ENCODE assay signal across 14 mouse cellular contexts in the genomic region with DNA sequence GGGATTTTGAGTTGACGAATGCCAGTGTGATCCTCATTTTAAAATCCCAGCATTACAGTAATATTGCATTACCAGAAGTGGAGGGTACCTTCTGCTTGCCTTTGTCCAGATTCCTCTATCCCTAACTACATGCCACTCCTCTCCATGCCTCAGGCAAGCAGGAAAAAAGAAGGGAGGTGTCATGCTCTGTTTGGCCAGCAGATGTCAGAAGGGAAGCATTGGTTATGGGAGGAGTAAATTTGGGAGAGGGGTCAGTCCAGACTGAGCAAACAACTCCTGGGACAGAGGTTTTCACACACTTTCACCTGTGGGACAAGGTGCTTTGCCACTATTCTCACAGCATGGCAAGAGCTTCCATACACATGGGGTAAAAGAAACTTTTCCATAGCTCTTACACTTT. TPM values are rescaled to one million over a fixed set of nuclear protein-coding genes. Genes with fewer than 3 reads are reported as not detected.
DNase-seq lines count a peak whose midpoint lies in the region; ATAC-seq lines count a peak whose summit lies in the region.
"Not testable (repeated sequence)": the region's sequence is repeated elsewhere in the genome, so short reads cannot be mapped to it uniquely, and the experiment has no call there.
"Had no signal": no experiment of that assay in that cellular context is flagged by ENCODE, and none has a peak within 500 bp of the region (broad histone marks: within the 10 kb centered on the region; RNA-seq: fewer than 3 reads in every experiment).

No protein-coding gene starts in this region.

- H3K9ac ChIP-seq in limb, embryonic 11.5 days (ENCODE audit: low read length) = not testable (repeated sequence)

- not testable (repeated sequence) for H3K4me1 ChIP-seq in limb, embryonic 11.5 days (ENCODE audit: control insufficient read depth, insufficient read depth, low read length)

- not testable (repeated sequence) for ATAC-seq in limb, embryonic 11.5 days (ENCODE audit: insufficient number of reproducible peaks, low FRiP score, low TSS enrichment, low read depth)

- H3K27me3 ChIP-seq in limb, embryonic 11.5 days (ENCODE audit: control insufficient read depth, insufficient read depth, low read length) = not testable (repeated sequence)

- not testable (repeated sequence) for H3K4me3 ChIP-seq in limb, embryonic 11.5 days (ENCODE audit: low read depth, low read length)

- not testable (repeated sequence) for H3K9me3 ChIP-seq in limb, embryonic 11.5 days (ENCODE audit: control insufficient read depth, low read length)

- DNase-seq in 3T3-L1 (ENCODE audit: low read depth, low spot score) = peak; percentile 61
- peak; percentile 64 for DNase-seq in adipocyte (ENCODE audit: low spot score)
- peak; percentile 44 for DNase-seq in embryo, embryonic 10 days (ENCODE audit: low spot score)
- peak; percentile 2 to 5 for DNase-seq in heart, adult 18-20 months
- peak; percentile 1 to 6 for DNase-seq in kidney, adult 8-10 months
- DNase-seq in limb, embryonic 11.5 days (ENCODE audit: low spot score) = peak; percentile 51
- DNase-seq in lung, postnatal 36 days = peak; percentile 64
- DNase-seq in ovary, postnatal 36 days (ENCODE audit: low spot score) = peak; percentile 50

- not testable (repeated sequence) for H3K4me2 ChIP-seq in limb, embryonic 11.5 days (ENCODE audit: low read depth, severe bottlenecking)

- not testable (repeated sequence) for H3K27ac ChIP-seq in limb, embryonic 11.5 days (replicated peaks; ENCODE audit: low read depth, low read length)

- H3K36me3 ChIP-seq in limb, embryonic 11.5 days (ENCODE audit: control insufficient read depth, insufficient read depth, low read length) = not testable (repeated sequence)

- 40% methylated on average over 1 of the region's 1 CpGs for WGBS in limb, embryonic 11.5 days

RNA-seq across cellular contexts. Expression of gene Tmed11, which starts 4.8 kb away (rescaled TPM):
- total RNA-seq in heart, adult 18-20 months (2021) = not detected
- not detected in 2 replicates for polyA plus RNA-seq in limb, embryonic 11.5 days (2014; fragmentation: Nextera tagmentation; extraction: Ambion mirVana)
- total RNA-seq: heart, postnatal 25 days had no signal
- polyA plus RNA-seq: frontal cortex, adult 2 months; gonadal fat pad, adult 2 months; limb, embryonic 12.5 days; macrophage had no signal

RNA-seq across cellular contexts. Expression of gene Rnf212, which starts 15.6 kb away (rescaled TPM):
- not detected for total RNA-seq in heart, adult 18-20 months (2021)
- polyA plus RNA-seq in limb, embryonic 11.5 days (2014; fragmentation: Nextera tagmentation; extraction: Ambion mirVana) = 0.21 and 0.65 TPM in 2 replicates
- total RNA-seq: heart, postnatal 25 days had no signal
- polyA plus RNA-seq: frontal cortex, adult 2 months; gonadal fat pad, adult 2 months; macrophage had no signal

RNA-seq across cellular contexts. Expression of gene Vmn2r8, which starts 18.3 kb away (rescaled TPM):
- total RNA-seq in heart, adult 18-20 months (2021) = not detected
- polyA plus RNA-seq in limb, embryonic 11.5 days (2014; fragmentation: Nextera tagmentation; extraction: Ambion mirVana) = not detected in 2 replicates
- total RNA-seq: heart, postnatal 25 days had no signal
- polyA plus RNA-seq: frontal cortex, adult 2 months; gonadal fat pad, adult 2 months; intestine, embryonic 15.5 days; limb, embryonic 12.5 days; macrophage had no signal

Comparison
In these comparisons a context has a peak if more than half of its experiments do, and no peak if none do; other contexts are left out.
1. DNase-seq: peak in every context shown above with its lines; median percentile 64 in adipocyte; 64 in lung, postnatal 36 days; 61 in 3T3-L1; 51 in limb, embryonic 11.5 days; 50 in ovary, postnatal 36 days; 44 in embryo, embryonic 10 days; 4 in heart, adult 18-20 months; 4 in kidney, adult 8-10 months.